Mouse (Mus musculus): ENCODE data around the gene Lcn2. TPM values are rescaled to one million over a fixed set of nuclear protein-coding genes. Genes with fewer than 3 reads are reported as not detected.
"Not testable (repeated sequence)": the region's sequence is repeated elsewhere in the genome, so short reads cannot be mapped to it uniquely, and the experiment has no call there.

Gene Lcn2
- polyA plus RNA-seq, 1 experiment: 0.58 TPM

GRCm38 (mm10) chr2:32380001-32380500 lies 8.0 kb downstream of the Lcn2 start:
- H3K4me3 ChIP-seq (ENCODE audit: insufficient read depth, low read length): peak overlapping the region; percentile 60
- no peak for TF ChIP-seq POLR2A (IDR thresholded peaks at IDR 0.05; ENCODE audit: extremely low read depth, insufficient read depth, low read length)
- no peak for TF ChIP-seq CTCF (IDR thresholded peaks at IDR 0.05; ENCODE audit: extremely low read depth, insufficient read depth, low read length)
- peaks cover 1% of the 10 kb centered on the region; the same call in 1 of the 2 replicates for H3K4me1 ChIP-seq (ENCODE audit: control insufficient read depth, insufficient read depth, low read length)
- H3K27ac ChIP-seq (ENCODE audit: insufficient read depth, low read length): no peak overlapping the region

- Histone ChIP-seq H3K4me3 (ENCODE audit: insufficient read depth, low read length) (no peak overlapping the region), H3K27ac (ENCODE audit: insufficient read depth, low read length) (peak overlapping the region; percentile 76), H3K4me1 (ENCODE audit: control insufficient read depth, insufficient read depth, low read length) (peaks cover 1% of the 10 kb centered on the region; the same call in 1 of the 2 replicates)
- TF ChIP-seq POLR2A (IDR thresholded peaks at IDR 0.05; ENCODE audit: extremely low read depth, insufficient read depth, low read length): no peak
- no peak for TF ChIP-seq CTCF (IDR thresholded peaks at IDR 0.05; ENCODE audit: extremely low read depth, insufficient read depth, low read length)
These were observed 11.1 kb downstream of the Lcn2 start for GRCm38 (mm10) chr2:32376963-32377362.

GRCm38 (mm10) chr2:32375317-32375940 lies 12.6 kb downstream of the Lcn2 start:
- Histone ChIP-seq H3K27ac (ENCODE audit: insufficient read depth, low read length) (no peak overlapping the region), H3K4me1 (ENCODE audit: control insufficient read depth, insufficient read depth, low read length) (peaks cover 1% of the 10 kb centered on the region; the same call in 1 of the 2 replicates), H3K4me3 (ENCODE audit: insufficient read depth, low read length) (no peak overlapping the region)
- TF ChIP-seq POLR2A (IDR thresholded peaks at IDR 0.05; ENCODE audit: extremely low read depth, insufficient read depth, low read length): no peak
- TF ChIP-seq CTCF (IDR thresholded peaks at IDR 0.05; ENCODE audit: extremely low read depth, insufficient read depth, low read length): no peak

- Histone ChIP-seq H3K4me1 (ENCODE audit: control insufficient read depth, insufficient read depth, low read length) (peaks cover 1% of the 10 kb centered on the region; the same call in 1 of the 2 replicates), H3K27ac (ENCODE audit: insufficient read depth, low read length) (no peak overlapping the region), H3K4me3 (ENCODE audit: insufficient read depth, low read length) (no peak overlapping the region)
- no peak for TF ChIP-seq CTCF (IDR thresholded peaks at IDR 0.05; ENCODE audit: extremely low read depth, insufficient read depth, low read length)
- TF ChIP-seq POLR2A (IDR thresholded peaks at IDR 0.05; ENCODE audit: extremely low read depth, insufficient read depth, low read length): no peak
These were observed 13.9 kb downstream of the Lcn2 start for GRCm38 (mm10) chr2:32374191-32374590.

GRCm38 (mm10) chr2:32367315-32367714 lies 20.7 kb downstream of the Lcn2 start:
- Histone ChIP-seq H3K4me1 (ENCODE audit: control insufficient read depth, insufficient read depth, low read length) (no peaks in the 10 kb centered on the region), H3K4me3 (ENCODE audit: insufficient read depth, low read length) (no peak overlapping the region), H3K27ac (ENCODE audit: insufficient read depth, low read length) (no peak overlapping the region)
- TF ChIP-seq POLR2A (IDR thresholded peaks at IDR 0.05; ENCODE audit: extremely low read depth, insufficient read depth, low read length): no peak
- no peak for TF ChIP-seq CTCF (IDR thresholded peaks at IDR 0.05; ENCODE audit: extremely low read depth, insufficient read depth, low read length)

GRCm38 (mm10) chr2:32364121-32364520 lies 23.9 kb downstream of the Lcn2 start:
- Histone ChIP-seq H3K4me1 (ENCODE audit: control insufficient read depth, insufficient read depth, low read length) (no peaks in the 10 kb centered on the region), H3K27ac (ENCODE audit: insufficient read depth, low read length) (no peak overlapping the region), H3K4me3 (ENCODE audit: insufficient read depth, low read length) (peak overlapping the region; percentile 69; the same call in 1 of the 2 replicates)
- TF ChIP-seq CTCF (IDR thresholded peaks at IDR 0.05; ENCODE audit: extremely low read depth, insufficient read depth, low read length) (no peak), POLR2A (IDR thresholded peaks at IDR 0.05; ENCODE audit: extremely low read depth, insufficient read depth, low read length) (no peak)

- peak overlapping the region; percentile 26; the same call in 1 of the 2 replicates for H3K27ac ChIP-seq (ENCODE audit: insufficient read depth, low read length)
- TF ChIP-seq CTCF (IDR thresholded peaks at IDR 0.05; ENCODE audit: extremely low read depth, insufficient read depth, low read length) (no peak), POLR2A (IDR thresholded peaks at IDR 0.05; ENCODE audit: extremely low read depth, insufficient read depth, low read length) (0 out of 2 replicates have a peak, but pooled peaks have one; percentile 16)
- peak overlapping the region; percentile 69 for H3K4me3 ChIP-seq (ENCODE audit: insufficient read depth, low read length)
- H3K4me1 ChIP-seq (ENCODE audit: control insufficient read depth, insufficient read depth, low read length): no peaks in the 10 kb centered on the region
These were observed 24.5 kb downstream of the Lcn2 start for GRCm38 (mm10) chr2:32363376-32364106.

GRCm38 (mm10) chr2:32362817-32363340 lies 25.2 kb downstream of the Lcn2 start:
- H3K4me1 ChIP-seq (ENCODE audit: control insufficient read depth, insufficient read depth, low read length): no peaks in the 10 kb centered on the region
- peak; percentile 29; the same call in 1 of the 2 replicates for TF ChIP-seq POLR2A (IDR thresholded peaks at IDR 0.05; ENCODE audit: extremely low read depth, insufficient read depth, low read length)
- TF ChIP-seq CTCF (IDR thresholded peaks at IDR 0.05; ENCODE audit: extremely low read depth, insufficient read depth, low read length): peak; percentile 47
- peak overlapping the region; percentile 69 for H3K4me3 ChIP-seq (ENCODE audit: insufficient read depth, low read length)
- peak overlapping the region; percentile 84 for H3K27ac ChIP-seq (ENCODE audit: insufficient read depth, low read length)

GRCm38 (mm10) chr2:32362274-32362673 lies 25.8 kb downstream of the Lcn2 start:
- Histone ChIP-seq H3K4me3 (ENCODE audit: insufficient read depth, low read length) (peak overlapping the region; percentile 69), H3K27ac (ENCODE audit: insufficient read depth, low read length) (peak overlapping the region; percentile 84; the same call in 1 of the 2 replicates)
- not testable (repeated sequence) for H3K4me1 ChIP-seq (ENCODE audit: control insufficient read depth, insufficient read depth, low read length)
